Mouse (Mus musculus): ENCODE results near the gene B3galt2. TPM values are rescaled to one million over a fixed set of nuclear protein-coding genes. Genes with fewer than 3 reads are reported as not detected.
A peak's percentile ranks its signal among the peaks of the same experiment; 100 is the strongest.
"Not testable (repeated sequence)": the region's sequence is repeated elsewhere in the genome, so short reads cannot be mapped to it uniquely, and the experiment has no call there.

The B3galt2 gene
- total RNA-seq (2015) (not detected in 2 replicates), total RNA-seq (2017) (0.04 TPM in 2 replicates)

DNA sequence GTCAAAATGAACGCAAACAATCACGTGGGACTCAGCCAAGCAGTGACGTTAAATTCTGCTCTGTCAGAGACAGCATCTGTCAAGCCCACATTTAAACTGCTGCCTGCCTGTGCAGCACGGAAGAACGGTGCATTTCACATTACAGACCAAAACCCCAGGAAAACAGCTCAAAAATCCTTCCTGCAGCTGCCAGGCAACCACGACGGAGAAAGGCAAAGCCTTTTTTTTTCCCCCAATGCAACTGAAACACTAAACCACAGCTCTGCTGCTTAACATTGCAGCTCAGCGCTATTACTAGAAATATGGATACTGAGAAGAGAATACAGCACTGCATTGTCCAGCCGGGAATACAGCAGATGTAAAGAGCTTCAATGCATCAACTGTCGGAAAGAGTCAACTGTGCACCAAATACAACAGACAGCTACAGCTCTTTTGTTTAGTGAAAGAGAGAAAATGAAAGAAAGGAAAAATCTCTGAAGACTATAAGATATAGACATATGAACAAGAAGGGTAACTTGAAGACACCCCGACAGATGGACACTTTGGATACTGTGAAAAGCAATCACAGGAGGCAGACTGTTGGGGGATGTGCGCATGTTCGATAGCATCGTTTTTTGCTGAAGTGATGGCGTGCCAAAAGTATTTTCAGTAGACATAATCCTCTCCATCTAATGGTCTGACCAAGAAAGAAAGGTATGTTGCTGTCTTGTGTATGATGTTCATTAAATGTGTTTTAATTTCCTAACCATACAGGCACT, at the start of gene B3galt2:
Gene B3galt2, plus strand, starts transcription at position 15 of the 758 bp plus-strand sequence.
- peak; percentile 51 for ATAC-seq (ENCODE audit: poor library complexity, severe bottlenecking)

DNA sequence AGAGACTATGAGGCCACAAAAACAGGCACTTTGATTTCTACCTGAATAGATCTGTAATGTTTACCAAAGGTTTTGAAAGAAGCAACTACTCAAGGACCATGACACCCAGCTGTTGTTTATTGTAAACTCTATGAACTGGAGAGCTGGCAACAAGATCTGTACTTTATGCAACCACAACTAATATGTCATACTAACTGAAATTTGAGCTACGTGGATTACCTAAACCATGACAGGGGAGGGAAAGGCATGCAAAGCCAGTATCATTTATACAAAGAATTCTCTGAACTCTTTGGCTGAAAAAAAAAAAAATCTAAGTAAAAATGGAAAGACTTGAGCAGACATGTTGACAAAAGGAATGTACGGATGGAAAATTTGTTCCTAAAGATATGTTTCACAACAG, 43.6 kb upstream of the B3galt2 start:
- no peak for ATAC-seq (ENCODE audit: poor library complexity, severe bottlenecking)

DNA sequence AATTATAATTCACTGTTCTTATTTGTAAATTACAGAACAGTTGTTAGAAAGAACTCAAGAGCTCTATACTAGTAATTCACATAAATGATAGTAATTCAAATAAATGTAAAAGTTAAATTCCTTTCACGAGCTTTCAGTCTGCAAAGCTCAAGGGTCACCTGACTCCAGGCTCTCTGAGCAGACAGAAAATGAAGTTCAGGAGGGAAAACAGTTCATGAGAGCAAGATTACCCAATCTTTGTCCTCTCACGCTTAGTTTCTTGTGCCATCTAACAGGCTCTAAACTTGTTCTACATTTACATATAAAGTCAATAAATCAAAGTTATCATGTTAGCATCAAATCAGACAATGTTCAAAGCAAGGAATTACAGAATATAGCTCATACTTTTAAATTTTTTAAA, 31.6 kb upstream of the B3galt2 start:
- ATAC-seq (ENCODE audit: poor library complexity, severe bottlenecking): no peak

DNA sequence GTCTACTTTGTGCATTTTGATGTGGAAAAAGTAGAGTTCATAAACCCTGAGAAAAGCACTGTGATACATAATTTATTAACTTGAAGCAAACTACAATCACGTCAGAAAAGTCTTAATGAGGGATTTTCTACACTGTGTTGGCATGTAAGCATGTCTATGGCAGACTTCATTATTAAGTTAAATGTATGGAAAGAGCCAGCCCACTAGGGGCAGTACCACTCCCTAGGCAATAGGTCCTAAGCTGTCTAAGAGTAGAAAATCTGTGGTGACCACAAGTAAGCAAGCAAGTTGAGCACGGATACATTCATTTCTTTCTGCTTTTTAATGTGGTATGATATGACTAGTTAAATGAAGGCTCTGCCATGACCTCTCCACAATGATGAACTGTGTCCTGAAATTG, 27.6 kb upstream of the B3galt2 start:
- no peak for ATAC-seq (ENCODE audit: poor library complexity, severe bottlenecking)

DNA sequence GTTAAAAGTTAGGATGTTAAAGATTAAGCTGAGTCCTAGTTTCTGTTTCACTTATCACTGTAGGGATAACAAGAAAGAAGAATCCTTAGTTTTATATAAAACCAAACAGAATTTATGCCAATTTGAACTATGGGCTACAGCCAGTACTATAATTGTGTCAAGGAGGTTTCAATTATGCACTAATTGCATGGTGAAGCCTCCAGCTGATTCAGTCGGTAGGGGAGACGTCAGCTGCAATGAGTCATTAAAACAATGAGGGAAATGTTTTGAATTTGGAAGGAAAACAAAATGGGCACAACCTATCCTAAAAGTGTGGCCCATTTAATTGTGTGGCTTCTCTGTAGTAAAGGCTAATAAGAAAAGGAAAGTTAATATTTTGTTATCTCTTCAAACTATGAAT, 20.7 kb upstream of the B3galt2 start:
- no peak for ATAC-seq (ENCODE audit: poor library complexity, severe bottlenecking)

DNA sequence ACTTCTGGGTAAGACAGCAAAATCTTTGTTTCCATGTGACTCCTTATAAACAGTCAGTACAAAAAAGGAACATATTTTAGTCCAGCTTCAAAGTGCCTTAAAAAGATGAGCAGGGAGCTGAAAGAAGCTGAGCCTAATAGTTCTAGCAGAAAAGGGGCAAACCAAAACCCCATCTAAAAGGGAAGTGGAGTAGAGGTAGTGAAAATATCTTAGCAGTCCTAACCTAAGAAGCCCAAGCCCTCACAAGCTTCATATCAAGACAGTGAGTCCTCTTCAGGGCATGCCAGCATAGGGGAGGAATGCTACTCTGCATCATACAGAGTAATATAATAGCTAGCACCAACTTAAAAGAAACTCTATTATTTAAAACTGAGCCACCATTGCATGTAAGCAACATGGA, 18.5 kb upstream of the B3galt2 start:
- peak; percentile 56 for ATAC-seq (ENCODE audit: poor library complexity, severe bottlenecking)

DNA sequence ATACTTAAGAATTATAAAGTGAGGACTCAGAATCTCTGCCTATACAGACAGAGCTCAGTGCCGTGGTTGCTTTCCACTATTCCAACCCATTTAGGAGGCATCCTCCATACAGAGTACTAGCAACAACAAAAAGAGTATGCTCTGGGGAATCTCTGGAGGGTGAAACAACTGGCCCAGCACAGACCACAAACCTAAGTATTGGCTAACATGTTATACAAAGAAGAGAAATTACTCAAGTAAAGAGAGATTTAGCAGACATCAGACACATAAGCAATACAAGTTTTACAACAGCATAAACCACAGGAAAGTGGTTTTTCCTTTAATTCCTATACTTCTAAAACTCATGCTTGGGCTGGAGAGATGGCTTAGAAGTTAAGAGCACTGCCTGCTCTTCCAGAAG, 17.8 kb upstream of the B3galt2 start:
- peak; percentile 53 for ATAC-seq (ENCODE audit: poor library complexity, severe bottlenecking)

DNA sequence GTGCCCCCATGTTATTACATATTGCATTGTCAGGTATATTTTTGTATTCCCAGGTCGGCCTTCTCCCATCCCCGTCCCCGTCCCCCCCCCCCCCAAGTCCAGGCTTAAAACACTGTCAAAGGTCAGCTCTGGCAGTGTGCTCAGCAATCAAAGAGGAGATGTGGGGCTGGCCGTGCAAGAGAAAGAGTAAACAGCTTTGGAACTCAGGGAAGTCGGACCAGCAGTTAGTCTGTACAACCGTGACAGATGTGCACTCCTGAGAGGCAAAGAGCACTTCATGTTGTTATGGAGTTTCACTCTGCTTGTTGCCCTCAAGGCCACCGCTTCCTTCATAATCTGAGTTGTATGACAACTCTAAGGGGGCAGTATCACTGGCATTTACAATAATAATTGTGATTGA, 9.1 kb upstream of the B3galt2 start:
- no peak for ATAC-seq (ENCODE audit: poor library complexity, severe bottlenecking)

DNA sequence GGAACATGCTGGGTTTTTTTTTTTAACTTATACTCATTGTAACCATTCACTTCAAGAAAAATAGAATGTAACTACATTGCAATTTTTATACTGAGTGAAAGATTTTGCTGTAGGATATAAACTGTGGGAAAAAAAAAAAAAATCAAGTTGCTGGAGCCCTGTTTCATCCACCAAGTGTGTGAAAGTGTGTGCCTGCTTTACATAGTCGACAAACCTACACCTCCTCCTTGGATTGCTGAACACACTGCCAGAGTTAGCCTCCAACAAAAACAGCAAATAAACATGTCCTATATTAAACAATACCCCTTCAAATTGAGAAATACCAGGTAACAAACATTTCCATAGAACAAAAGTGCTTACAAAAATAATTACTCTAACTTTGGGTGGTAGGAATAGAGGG, 8.1 kb upstream of the B3galt2 start:
- ATAC-seq (ENCODE audit: poor library complexity, severe bottlenecking): no peak

DNA sequence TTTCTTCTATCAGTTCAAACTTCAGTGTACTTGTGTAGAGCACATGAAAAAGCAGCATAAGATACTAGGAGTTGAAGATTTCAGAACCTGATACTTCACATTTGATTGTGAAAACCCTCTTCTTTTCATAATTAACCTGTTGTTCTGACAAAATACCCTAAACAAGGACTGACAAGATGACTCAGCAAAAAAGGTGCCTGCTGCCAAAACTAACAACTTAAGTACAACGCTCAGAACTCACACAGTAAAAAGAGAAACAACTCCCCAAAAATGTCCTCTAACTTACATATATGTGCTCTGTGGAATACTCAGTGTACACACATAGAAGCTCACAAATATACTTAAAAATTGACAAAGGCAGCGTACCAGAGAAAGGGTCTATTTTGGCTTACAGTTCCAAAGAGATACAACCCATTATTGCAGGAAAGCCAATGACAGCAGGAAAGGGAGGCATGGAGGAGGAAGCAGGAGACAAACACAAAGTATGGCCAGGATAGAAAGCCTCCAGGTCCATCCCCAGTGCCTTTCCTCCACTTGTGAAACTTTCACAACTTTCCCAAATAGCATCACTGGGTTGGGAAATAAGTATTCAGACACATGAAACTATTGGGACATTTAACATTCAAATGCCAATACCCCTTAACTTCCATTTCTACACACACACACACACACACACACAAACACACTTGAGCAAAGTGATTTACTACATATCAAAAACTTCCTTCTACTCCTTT, 7.4 kb upstream of the B3galt2 start:
- ATAC-seq (ENCODE audit: poor library complexity, severe bottlenecking): no peak

DNA sequence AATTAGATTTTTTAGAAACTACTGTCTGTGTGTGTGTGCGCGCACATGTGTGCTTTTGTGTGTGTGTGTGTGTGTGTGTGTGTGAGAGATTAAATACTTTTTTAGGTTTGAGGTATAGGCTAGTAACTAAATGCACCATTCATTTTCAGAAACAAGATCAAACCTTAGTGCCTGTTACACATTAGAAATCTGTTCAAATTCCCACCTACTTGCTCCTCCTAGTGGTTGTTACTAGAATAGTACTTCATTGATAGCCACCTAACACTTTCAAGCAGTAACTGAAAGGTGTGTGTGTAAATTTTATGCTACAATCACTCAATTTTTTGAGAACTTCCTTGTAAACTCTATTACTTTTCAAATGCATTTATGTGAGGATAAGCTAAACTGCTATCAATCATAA, 3.8 kb downstream of the B3galt2 start:
- peak; percentile 85 for ATAC-seq (ENCODE audit: poor library complexity, severe bottlenecking)

DNA sequence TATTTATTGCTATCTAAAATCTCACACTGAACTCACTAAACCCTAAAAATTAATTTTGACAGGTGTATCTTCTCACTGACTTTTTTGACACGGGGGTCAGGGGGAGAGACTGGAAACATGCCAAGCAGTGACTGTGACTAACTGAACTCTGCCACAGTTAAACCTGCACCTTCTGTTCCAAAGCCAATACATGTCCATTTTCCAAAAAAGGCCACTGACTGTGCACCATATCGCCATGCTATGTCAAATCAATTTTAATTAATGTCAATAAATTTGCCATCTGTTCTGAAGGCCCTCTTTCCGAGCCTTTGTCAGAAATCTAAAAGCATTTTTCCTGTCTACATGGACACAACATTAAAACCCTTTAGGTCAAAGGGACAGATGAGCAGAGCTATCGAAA, 4.9 kb downstream of the B3galt2 start:
- no peak for ATAC-seq (ENCODE audit: poor library complexity, severe bottlenecking)

DNA sequence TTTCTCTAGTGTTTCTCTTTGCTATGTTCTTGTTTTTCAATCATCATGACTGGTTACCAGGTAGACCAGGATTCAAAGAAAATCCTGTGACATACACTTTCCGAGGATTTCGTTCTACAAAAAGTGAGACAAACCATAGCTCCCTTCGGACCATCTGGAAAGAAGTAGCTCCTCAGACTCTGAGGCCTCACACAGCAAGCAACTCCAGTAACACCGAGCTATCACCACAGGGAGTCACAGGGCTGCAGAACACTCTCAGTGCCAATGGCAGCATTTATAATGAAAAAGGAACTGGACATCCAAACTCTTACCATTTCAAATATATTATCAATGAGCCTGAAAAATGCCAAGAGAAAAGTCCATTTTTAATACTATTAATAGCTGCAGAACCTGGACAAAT, 5.8 kb downstream of the B3galt2 start:
- no peak for ATAC-seq (ENCODE audit: poor library complexity, severe bottlenecking)

DNA sequence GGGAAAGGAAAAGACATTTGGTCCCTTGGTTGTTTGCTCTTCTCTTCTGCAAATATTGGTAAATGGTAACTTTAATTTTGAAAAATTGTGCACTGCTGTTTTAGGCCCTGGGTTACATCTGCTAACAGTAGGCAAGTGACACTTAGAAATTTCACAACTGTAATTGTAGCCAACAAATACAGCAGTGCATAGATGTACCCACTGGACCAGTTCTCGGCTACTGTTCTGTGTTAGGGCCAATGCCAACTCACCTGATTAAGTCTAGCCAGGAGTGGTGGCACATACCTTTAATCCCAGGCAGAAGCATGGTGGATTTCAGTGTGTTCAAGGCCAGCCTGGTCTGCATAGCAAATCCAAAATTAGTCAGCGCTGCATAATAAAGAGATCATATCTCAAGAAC, 9.9 kb downstream of the B3galt2 start:
- no peak for ATAC-seq (ENCODE audit: poor library complexity, severe bottlenecking)

DNA sequence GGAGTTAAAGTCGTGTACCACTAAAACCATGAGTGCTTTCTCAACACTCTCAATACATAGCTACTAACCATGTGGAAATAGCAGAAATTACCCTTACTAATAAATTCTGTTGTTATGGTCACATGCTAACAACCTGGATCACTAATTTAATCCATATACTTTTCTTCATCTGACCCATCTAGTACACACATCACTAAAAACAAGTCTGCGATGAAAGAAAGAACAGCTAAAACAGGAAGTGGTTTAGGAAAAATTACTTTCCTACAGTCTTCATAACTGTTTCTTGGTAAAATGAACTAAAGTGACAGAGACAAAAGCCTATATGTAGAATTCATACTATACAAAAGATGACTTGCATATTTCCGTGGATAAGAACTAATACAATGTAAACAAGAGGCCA, 13.2 kb downstream of the B3galt2 start:
- no peak for ATAC-seq (ENCODE audit: poor library complexity, severe bottlenecking)

DNA sequence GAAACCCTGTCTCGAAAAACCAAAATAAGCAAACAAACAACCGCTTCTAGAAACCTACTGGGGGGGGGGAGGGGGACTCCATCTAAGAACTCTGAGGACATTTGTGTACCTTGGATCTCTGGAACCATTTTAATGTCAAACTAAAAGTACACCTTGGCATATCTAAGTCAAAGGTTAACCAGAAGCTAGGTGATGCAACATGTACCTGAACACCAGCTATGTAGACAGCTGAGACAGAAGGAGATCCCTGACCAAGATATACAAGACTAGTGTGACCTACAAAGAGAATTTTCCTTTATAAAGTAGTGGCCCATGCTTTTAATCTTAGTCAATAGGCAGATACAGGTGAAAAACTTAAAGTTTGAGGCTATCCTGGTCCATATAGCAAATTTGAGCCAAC, 22.7 kb downstream of the B3galt2 start:
- no peak for ATAC-seq (ENCODE audit: poor library complexity, severe bottlenecking)

DNA sequence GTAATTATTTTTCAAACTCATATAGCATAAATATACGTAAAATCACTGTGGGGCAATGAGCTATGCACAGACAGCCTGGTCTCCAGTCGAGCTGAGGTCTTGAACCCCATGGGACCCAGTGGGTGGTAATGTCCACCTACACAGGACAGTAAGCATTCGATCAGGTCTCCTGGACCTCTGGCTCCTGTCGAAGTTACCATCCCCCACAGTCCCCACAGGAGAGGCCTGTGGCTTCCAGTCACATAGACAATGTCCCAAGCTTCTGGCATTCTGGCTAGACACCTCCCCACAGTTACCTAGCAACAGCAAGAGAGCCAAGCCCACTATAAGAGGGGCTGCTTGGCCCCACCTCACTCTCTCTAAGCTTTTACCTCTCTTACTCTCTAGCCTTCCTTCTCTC, 24.3 kb downstream of the B3galt2 start:
- ATAC-seq (ENCODE audit: poor library complexity, severe bottlenecking): not testable (repeated sequence)

DNA sequence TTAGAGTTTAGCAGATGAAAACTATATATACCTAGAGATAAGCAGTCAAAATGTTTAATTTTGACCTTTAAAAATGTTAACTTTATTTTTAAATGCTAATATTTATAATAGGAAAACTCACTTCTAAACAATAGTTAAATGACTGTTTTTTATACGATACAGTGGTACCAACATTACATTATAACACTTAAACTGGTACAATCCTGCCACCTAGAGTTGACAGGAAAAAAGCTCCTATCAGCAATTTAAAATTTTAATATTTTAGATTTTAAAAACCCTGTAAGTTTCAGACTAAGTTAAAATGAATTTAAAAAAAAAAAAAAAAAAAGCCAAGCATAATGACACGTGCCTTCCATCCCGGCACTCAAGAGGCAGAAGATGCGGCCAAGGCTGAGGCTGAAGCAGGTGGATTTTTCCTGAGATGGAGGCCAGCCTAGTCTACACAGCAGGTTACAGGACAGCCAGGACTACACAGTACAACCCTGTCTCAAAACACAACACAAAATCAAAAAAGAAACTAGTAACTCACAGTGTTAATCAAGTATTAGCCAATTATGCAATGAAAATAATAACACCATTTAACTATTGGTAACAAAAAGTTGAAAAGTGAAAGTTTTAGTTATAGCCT, 35.4 kb downstream of the B3galt2 start:
- no peak for ATAC-seq (ENCODE audit: poor library complexity, severe bottlenecking)

DNA sequence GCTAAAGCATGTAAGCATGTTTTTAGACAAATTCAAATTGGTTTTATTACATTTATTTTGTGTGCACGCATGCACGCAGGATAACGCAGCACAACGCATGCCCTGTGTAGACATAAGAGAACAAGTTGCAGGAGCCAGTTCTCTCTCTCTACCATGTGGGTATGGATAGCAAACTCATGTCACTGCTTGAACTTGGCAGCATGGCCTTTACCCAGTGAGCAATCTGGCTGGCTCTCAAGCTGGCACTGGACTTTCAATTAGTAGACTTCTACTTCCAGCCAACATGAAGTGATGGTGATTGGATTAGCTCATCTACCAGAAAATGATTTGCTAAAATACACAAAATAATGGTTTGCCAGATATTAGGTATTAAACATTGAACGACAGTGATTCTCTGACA, 40.6 kb downstream of the B3galt2 start:
- no peak for ATAC-seq (ENCODE audit: poor library complexity, severe bottlenecking)

DNA sequence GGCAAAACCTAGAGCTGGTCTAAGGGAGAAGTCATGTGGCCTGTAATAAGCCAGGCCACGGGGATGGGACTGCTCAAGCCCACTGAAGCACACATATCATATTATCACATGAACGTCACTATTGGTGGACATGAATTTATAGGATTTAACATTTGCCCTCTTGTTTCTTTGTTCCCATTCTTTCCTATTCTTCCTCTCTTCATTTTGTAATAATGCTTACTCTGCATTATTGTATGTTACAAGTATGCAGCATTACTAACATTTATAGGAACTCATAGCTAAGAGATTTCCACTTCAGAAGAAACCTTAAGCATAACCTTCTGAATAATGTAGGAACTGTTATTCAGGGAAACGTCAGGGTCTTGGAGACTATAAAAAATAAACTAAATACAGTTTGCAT, 44.4 kb downstream of the B3galt2 start:
- ATAC-seq (ENCODE audit: poor library complexity, severe bottlenecking): no peak

DNA sequence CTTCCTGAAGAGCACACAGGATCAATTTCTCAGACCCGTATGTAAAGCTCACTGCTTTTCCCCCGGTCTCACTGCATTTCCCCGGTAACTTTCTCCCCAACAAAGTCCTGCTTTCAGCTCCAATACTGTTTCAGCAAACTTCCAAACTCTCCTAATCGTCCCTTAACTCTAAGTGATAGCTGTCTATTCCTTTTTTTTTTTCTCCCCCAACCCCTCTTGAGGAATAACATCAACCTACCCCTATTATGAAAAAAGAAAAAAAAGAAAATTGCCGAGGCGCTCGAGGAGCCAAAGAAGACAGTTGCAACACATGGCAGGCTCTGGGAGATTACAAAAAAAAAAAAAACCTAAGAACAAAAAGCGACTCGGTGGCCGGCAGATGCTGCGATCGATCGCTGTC, 61.3 kb downstream of the B3galt2 start:
- ATAC-seq (ENCODE audit: poor library complexity, severe bottlenecking): no peak

DNA sequence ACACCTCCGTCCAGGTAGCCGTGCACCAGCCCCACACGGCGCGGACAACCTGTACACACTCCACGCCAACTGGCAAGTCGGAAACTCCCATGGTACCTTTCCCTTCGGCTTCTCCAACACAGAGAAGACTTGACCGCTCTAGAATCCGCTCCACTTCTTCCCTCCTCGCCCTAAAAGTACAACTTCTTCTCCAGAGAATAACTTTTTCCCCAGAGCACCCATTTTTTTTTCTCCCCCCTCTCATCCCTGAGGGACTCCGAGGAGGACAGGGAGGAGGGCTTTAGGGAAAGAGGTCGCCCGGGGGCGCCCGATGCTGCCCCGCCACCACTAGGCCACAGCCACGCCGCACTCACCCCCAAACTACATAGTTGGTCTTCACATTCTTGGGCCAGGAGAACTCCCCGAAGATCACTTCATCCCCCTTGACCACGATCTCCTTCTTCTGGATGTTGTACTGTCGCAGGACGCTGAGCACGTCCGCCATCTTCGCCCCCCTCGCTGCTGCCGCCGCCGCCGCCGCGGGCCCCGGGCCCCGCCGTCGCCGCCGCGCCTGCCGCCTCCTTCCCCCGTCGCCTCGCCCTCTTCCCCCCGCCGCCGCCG, 61.8 kb downstream of the B3galt2 start:
- peak; percentile 34 for ATAC-seq (ENCODE audit: poor library complexity, severe bottlenecking)

Data from megakaryocyte, adult 5-6 weeks (primary cell).